Mouse (Mus musculus): ENCODE results near the gene Atp2b4. TPM values are rescaled to one million over a fixed set of nuclear protein-coding genes. Genes with fewer than 3 reads are reported as not detected.

The Atp2b4 gene
- polyA plus RNA-seq, 1 experiment from 2014 or later: 12.7 TPM

- H3K4me2 ChIP-seq: no peak overlapping the region
- H3K9ac ChIP-seq: no peak overlapping the region
- no peak for DNase-seq
- no peak for TF ChIP-seq CTCF (IDR thresholded peaks at IDR 0.05; ENCODE audit: low read depth)
- no peak overlapping the region for H3K4me3 ChIP-seq (ENCODE audit: low read depth, low read length)
- no peak overlapping the region for H3K27ac ChIP-seq (ENCODE audit: low read depth)
- H3K4me1 ChIP-seq (ENCODE audit: insufficient read depth): peaks cover 3% of the 10 kb centered on the region
- ATAC-seq (ENCODE audit: insufficient read depth): peak; percentile 33; the same call in 1 of the 2 replicates
- no peaks in the 10 kb centered on the region for H3K27me3 ChIP-seq (ENCODE audit: insufficient read depth, low read length)
- 58% methylated on average over 7 of the region's 7 CpGs for WGBS
- peaks cover 5% of the 10 kb centered on the region; the same call in 1 of the 2 replicates for H3K36me3 ChIP-seq (ENCODE audit: insufficient read depth)
- no peaks in the 10 kb centered on the region for H3K9me3 ChIP-seq (ENCODE audit: low read depth, low read length)
These were observed 64.2 kb downstream of the Atp2b4 start for GRCm38 (mm10) chr1:133736664-133737063.

DNA sequence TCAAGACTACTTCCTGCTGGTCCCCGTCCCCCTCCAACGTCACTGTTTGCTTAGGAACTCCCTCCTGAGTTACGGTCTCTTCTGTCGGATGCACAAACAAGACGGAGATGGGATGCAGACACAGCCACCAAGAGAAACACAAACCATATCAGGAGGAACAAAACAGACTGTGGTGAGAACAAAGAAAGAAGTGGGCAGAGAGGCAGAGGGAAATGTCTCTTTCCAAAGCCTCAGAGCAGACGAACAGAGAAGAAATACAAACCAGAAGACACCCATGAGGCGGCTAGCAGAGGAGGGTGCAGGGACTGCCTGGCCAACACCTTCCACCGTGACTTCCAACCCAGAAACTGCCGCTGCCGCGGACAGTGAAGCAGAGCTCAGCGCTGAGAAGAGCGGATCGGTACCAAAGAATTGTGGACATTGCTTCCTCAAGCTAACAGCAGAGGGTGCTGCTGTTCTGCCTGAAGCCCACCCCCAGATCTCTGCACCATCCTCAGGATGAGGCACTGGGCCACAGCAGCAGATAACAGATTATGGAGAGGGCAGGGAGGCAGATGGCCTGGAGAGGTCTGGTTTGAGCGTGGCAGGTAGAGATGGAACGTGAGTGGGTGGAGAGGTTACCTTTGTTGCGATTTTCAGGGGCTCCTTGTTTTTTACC, 64.7 kb downstream of the Atp2b4 start:
- Histone ChIP-seq H3K27me3 (ENCODE audit: insufficient read depth, low read length) (no peaks in the 10 kb centered on the region), H3K27ac (ENCODE audit: low read depth) (no peak overlapping the region), H3K9me3 (ENCODE audit: low read depth, low read length) (no peaks in the 10 kb centered on the region), H3K4me2 (peak overlapping the region; percentile 55), H3K9ac (peak overlapping the region; percentile 52), H3K4me1 (ENCODE audit: insufficient read depth) (peaks cover 3% of the 10 kb centered on the region), H3K4me3 (ENCODE audit: low read depth, low read length) (peak overlapping the region; percentile 25), H3K36me3 (ENCODE audit: insufficient read depth) (peaks cover 8% of the 10 kb centered on the region; the same call in 1 of the 2 replicates)
- 11% methylated on average over 17 of the region's 17 CpGs for WGBS
- peak; percentile 82 for ATAC-seq (ENCODE audit: insufficient read depth)
- TF ChIP-seq CTCF (IDR thresholded peaks at IDR 0.05; ENCODE audit: low read depth): peak; percentile 99
- DNase-seq: peak; percentile 93

DNA sequence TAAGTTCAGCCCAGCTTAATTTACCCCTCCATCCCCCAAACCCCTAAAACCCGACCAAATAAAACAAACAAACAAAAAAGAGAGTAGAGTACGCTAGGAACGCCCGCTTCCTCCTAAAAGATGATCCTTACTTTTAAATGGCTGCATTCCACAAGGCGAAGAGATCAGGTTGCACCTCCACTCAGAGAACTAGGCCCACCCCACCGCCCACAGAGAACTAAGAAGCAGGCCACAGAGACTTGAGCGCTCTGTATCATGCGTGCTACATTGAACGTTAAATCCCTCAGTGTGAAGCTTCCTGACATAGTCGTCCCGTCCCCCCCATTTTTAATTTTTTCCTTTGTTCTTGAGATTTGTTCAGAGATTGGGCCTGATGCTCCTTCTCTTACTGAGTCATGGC, 68.0 kb downstream of the Atp2b4 start:
- H3K27ac ChIP-seq (ENCODE audit: low read depth): no peak overlapping the region
- 34% methylated on average over 11 of the region's 11 CpGs for WGBS

DNA sequence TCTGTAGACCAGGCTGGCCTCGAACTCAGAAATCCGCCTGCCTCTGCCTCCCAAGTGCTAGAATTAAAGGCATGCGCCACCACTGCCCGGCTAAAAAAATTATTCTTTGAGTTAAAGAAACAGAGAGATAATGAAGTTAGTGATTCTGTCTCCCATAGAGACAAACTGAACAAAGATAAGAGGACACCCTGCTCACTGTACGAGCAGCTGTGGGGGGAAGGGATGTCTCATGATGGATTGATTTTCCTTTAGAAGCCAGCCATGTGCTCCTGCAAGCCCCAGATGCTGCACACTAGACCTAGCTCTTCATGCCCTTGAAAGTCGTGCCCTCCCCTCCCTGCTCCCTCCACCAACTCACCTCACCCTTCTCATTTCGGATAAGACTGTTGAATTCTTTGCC, 72.5 kb downstream of the Atp2b4 start:
- Histone ChIP-seq H3K4me3 (ENCODE audit: low read depth, low read length) (no peak overlapping the region), H3K9ac (no peak overlapping the region), H3K27ac (ENCODE audit: low read depth) (no peak overlapping the region), H3K27me3 (ENCODE audit: insufficient read depth, low read length) (no peaks in the 10 kb centered on the region), H3K4me1 (ENCODE audit: insufficient read depth) (no peaks in the 10 kb centered on the region), H3K36me3 (ENCODE audit: insufficient read depth) (peaks cover 35% of the 10 kb centered on the region), H3K9me3 (ENCODE audit: low read depth, low read length) (no peaks in the 10 kb centered on the region), H3K4me2 (no peak overlapping the region)
- no peak for ATAC-seq (ENCODE audit: insufficient read depth)
- DNase-seq: no peak
- TF ChIP-seq CTCF (IDR thresholded peaks at IDR 0.05; ENCODE audit: low read depth): no peak
- WGBS: 66% methylated on average over 7 of the region's 7 CpGs

More for the DNA sequence above, 68.0 kb downstream of the Atp2b4 start:
- H3K36me3 ChIP-seq (ENCODE audit: insufficient read depth): peaks cover 30% of the 10 kb centered on the region
- no peak overlapping the region for H3K4me2 ChIP-seq
- ATAC-seq (ENCODE audit: insufficient read depth) (no peak), DNase-seq (peak; percentile 36)
- no peaks in the 10 kb centered on the region for H3K9me3 ChIP-seq (ENCODE audit: low read depth, low read length)
- H3K4me1 ChIP-seq (ENCODE audit: insufficient read depth): peaks cover 3% of the 10 kb centered on the region
- H3K4me3 ChIP-seq (ENCODE audit: low read depth, low read length): no peak overlapping the region
- no peak for TF ChIP-seq CTCF (IDR thresholded peaks at IDR 0.05; ENCODE audit: low read depth)
- no peaks in the 10 kb centered on the region for H3K27me3 ChIP-seq (ENCODE audit: insufficient read depth, low read length)
- no peak overlapping the region for H3K9ac ChIP-seq

- H3K36me3 ChIP-seq (ENCODE audit: insufficient read depth): peaks cover 9% of the 10 kb centered on the region
- H3K9me3 ChIP-seq (ENCODE audit: low read depth, low read length): no peaks in the 10 kb centered on the region
- no peak overlapping the region for H3K27ac ChIP-seq (ENCODE audit: low read depth)
- DNase-seq (no peak), ATAC-seq (ENCODE audit: insufficient read depth) (no peak)
- no peak overlapping the region for H3K9ac ChIP-seq
- H3K4me2 ChIP-seq: no peak overlapping the region
- no peaks in the 10 kb centered on the region for H3K4me1 ChIP-seq (ENCODE audit: insufficient read depth)
- no peaks in the 10 kb centered on the region for H3K27me3 ChIP-seq (ENCODE audit: insufficient read depth, low read length)
- no peak for TF ChIP-seq CTCF (IDR thresholded peaks at IDR 0.05; ENCODE audit: low read depth)
- 84% methylated on average over 7 of the region's 7 CpGs for WGBS
- H3K4me3 ChIP-seq (ENCODE audit: low read depth, low read length): no peak overlapping the region
These were observed 80.5 kb downstream of the Atp2b4 start for GRCm38 (mm10) chr1:133720342-133720741.

DNA sequence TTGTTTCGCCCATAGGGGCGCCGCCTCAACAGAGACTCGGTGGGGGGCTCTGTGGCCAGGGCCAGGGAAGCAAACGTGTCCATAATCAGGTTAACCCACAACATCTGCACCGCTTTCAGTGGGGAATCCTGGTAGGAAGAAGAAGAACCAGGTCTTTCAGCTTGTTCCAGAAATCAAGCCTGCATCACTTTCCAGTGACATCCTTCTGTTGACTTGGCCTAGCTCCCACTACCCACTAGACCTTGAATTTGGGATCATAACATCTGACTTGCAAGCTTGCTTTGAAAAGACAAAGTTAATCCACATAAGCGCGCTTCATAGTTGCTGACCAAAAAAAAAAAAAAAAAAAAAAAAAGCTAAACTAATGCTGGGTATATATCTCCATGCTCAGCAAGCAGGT, 82.1 kb downstream of the Atp2b4 start:
- Histone ChIP-seq H3K4me2 (no peak overlapping the region), H3K9me3 (ENCODE audit: low read depth, low read length) (no peaks in the 10 kb centered on the region), H3K4me3 (ENCODE audit: low read depth, low read length) (no peak overlapping the region), H3K27ac (ENCODE audit: low read depth) (no peak overlapping the region), H3K36me3 (ENCODE audit: insufficient read depth) (peaks cover 9% of the 10 kb centered on the region), H3K27me3 (ENCODE audit: insufficient read depth, low read length) (no peaks in the 10 kb centered on the region), H3K4me1 (ENCODE audit: insufficient read depth) (no peaks in the 10 kb centered on the region), H3K9ac (no peak overlapping the region)
- ATAC-seq (ENCODE audit: insufficient read depth) (no peak), DNase-seq (no peak)
- no peak for TF ChIP-seq CTCF (IDR thresholded peaks at IDR 0.05; ENCODE audit: low read depth)
- 91% methylated on average over 8 of the region's 8 CpGs for WGBS

DNA sequence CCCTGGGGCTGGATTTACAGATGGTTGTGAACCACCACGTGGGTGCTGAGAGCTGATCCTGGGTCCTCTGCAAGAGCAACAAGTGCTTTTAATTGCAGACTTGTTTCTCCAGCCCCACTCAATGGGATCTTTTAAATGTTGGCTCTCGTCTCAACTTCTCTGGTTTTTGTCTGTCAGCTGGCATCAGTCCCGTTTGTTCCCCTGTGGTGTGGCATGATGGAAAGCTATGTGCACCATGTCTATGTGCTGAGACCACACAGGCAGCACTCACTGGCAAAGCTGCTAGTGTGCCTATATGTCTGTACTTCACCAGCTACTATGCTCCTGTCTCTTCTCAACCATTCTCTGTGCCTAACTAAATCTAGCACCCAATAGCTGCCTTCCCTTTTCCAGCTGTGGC, 82.5 kb downstream of the Atp2b4 start:
- no peak overlapping the region for H3K27ac ChIP-seq (ENCODE audit: low read depth)
- no peak overlapping the region for H3K4me3 ChIP-seq (ENCODE audit: low read depth, low read length)
- no peaks in the 10 kb centered on the region for H3K27me3 ChIP-seq (ENCODE audit: insufficient read depth, low read length)
- DNase-seq (peak; percentile 15), ATAC-seq (ENCODE audit: insufficient read depth) (no peak)
- H3K9ac ChIP-seq: no peak overlapping the region
- no peak for TF ChIP-seq CTCF (IDR thresholded peaks at IDR 0.05; ENCODE audit: low read depth)
- H3K9me3 ChIP-seq (ENCODE audit: low read depth, low read length): no peaks in the 10 kb centered on the region
- H3K36me3 ChIP-seq (ENCODE audit: insufficient read depth): peaks cover 9% of the 10 kb centered on the region
- 71% methylated on average over 3 of the region's 3 CpGs for WGBS
- H3K4me1 ChIP-seq (ENCODE audit: insufficient read depth): no peaks in the 10 kb centered on the region
- H3K4me2 ChIP-seq: no peak overlapping the region
